Mouse (Mus musculus): ENCODE measurements around the gene Zfp575. TPM values are rescaled to one million over a fixed set of nuclear protein-coding genes. Genes with fewer than 3 reads are reported as not detected.
A peak's percentile ranks its signal among the peaks of the same experiment; 100 is the strongest.

The Zfp575 gene
- polyA plus RNA-seq, 1 experiment from 2014 or later, result 1.4 TPM

DNA sequence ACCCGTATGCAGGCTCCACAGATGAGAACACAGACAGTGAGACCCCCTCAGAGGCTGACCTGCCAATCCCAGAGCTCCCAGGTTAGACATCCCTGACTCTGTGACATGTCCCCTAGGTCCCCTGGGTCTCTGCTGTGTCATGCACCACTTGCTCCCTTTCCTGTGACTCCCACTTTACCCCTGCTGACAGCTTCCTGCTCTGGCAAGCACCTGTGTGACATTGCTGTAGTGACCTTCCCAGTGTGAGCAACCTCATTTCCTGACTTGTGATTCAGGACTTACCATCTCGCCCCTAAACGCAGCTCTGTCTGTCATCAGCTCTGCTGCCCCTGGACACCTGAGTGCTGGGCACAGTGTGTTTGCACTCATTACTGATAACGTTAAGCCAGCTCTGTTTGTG lies 16.4 kb downstream of the Zfp575 start:
- H3K27ac ChIP-seq, result no peak overlapping the region
- H3K4me1 ChIP-seq, result peaks cover 10% of the 10 kb centered on the region
- H3K36me3 ChIP-seq (replicated peaks), result peaks cover 85% of the 10 kb centered on the region
- H3K4me3 ChIP-seq, result no peak overlapping the region
- H3K27me3 ChIP-seq (ENCODE audit: poor library complexity, severe bottlenecking), result no peaks in the 10 kb centered on the region
- DNase-seq (ENCODE audit: extremely low spot score, low spot score), result no peak
- 86% methylated on average over 4 of the region's 4 CpGs for WGBS
- H3K9me3 ChIP-seq, result no peaks in the 10 kb centered on the region

DNA sequence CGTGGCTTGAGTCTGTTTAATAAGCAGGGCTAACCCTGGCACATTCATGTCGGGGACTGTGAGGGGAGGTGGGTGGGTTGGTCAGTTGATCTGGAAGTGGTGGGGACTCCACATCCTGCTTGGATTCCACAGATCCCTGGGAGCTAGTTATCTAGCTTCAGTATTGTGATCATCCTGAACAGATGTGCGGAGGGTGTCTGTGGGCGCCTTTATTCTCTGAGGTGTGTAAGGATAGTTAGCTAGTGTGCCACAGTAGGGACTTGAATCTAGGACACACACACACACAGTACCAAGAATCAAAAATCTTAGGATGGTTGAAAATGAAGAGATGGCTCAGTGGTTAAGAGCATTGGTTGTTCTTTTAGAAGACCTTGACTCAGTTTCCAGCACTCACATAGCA lies 18.9 kb downstream of the Zfp575 start:
- H3K4me3 ChIP-seq, result no peak overlapping the region
- no peaks in the 10 kb centered on the region for H3K9me3 ChIP-seq
- no peaks in the 10 kb centered on the region for H3K27me3 ChIP-seq (ENCODE audit: poor library complexity, severe bottlenecking)
- DNase-seq (ENCODE audit: extremely low spot score, low spot score), result no peak
- no peak overlapping the region for H3K27ac ChIP-seq
- 93% methylated on average over 4 of the region's 4 CpGs for WGBS
- H3K4me1 ChIP-seq, result peaks cover 4% of the 10 kb centered on the region
- H3K36me3 ChIP-seq (replicated peaks), result peaks cover 98% of the 10 kb centered on the region

DNA sequence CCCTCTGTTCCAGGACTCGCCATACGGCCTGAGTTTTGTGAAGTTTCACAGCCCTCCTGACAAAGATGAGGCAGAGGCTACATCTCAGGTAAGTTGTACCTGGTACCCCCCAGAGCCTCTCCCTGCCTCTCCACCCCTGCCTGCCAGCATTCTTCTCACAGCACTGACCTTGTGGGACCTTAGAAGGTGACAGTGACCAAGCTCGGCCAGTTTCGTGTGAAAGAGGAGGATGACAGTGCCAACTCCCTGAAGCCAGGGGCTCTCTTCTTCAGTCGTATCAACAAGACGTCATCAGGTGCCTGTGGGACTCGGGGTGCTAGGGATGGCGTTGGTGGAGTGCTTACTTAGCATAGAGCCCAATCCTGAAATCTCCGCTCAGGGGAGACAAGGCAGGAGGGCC lies 21.2 kb downstream of the Zfp575 start:
- WGBS, result 95% methylated on average over 9 of the region's 9 CpGs
- no peak for DNase-seq (ENCODE audit: extremely low spot score, low spot score)

DNA sequence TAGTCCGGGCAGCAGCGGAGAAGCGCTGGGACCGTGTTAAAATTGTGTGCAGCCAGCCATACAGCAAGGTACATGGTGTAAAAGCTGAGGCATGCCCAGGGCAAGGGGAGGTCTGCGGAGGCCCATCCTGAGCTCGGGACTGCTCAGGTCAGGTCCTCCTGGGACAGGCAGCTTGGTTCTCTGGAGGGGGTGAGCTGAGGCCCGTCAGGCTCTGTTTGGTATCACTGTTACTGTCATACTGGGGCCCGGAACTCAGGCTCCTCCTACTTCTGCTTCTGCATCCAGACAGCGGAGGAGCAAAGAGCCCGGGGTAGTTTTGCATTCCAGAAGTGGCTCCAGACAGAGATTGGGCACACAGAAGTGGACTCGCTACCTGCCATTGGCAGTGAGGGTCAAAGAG lies 21.8 kb downstream of the Zfp575 start:
- no peak overlapping the region for H3K4me3 ChIP-seq
- DNase-seq (ENCODE audit: extremely low spot score, low spot score), result no peak
- no peaks in the 10 kb centered on the region for H3K9me3 ChIP-seq
- no peaks in the 10 kb centered on the region for H3K27me3 ChIP-seq (ENCODE audit: poor library complexity, severe bottlenecking)
- peaks cover 98% of the 10 kb centered on the region for H3K36me3 ChIP-seq (replicated peaks)
- H3K27ac ChIP-seq, result no peak overlapping the region
- no peaks in the 10 kb centered on the region for H3K4me1 ChIP-seq
- 97% methylated on average over 11 of the region's 11 CpGs for WGBS

More for the DNA sequence above, 21.2 kb downstream of the Zfp575 start:
- Histone ChIP-seq H3K9me3 (no peaks in the 10 kb centered on the region), H3K4me1 (no peaks in the 10 kb centered on the region), H3K4me3 (no peak overlapping the region), H3K27ac (no peak overlapping the region), H3K36me3 (replicated peaks) (peaks cover 98% of the 10 kb centered on the region), H3K27me3 (ENCODE audit: poor library complexity, severe bottlenecking) (no peaks in the 10 kb centered on the region)

DNA sequence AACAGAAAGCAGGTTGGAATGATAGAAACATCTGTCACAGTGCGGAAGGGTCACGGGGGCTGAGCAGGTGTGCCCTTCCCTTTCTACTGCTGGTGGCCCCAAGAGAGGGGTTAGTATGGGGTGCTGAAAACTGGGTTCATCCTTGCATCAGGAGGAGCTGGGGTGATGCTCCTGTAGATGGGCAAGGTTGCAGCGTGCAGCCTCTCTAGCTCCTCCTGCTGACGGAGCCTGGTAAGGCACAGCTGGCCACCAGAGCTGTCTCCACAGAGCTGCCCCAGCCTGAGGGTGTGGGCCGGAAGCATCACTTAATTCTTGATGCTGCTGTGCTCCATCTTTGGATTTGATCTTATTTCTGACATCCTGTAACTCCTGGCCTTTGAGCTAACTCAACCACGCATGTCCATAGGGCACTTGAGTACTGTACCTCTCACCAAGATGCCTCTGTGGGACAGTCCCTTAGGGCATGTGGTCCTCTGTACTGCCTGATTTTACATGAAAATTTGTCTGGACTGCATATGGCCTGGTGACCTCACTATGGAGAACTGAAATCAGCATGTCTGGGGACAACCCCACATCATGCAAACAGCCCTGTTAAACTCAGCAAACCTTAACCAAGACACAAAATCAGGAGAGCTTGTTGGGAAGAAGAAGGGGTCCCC lies 22.7 kb downstream of the Zfp575 start:
- 63% methylated on average over 6 of the region's 6 CpGs for WGBS
- Histone ChIP-seq H3K36me3 (replicated peaks) (peaks cover 98% of the 10 kb centered on the region), H3K27ac (no peak overlapping the region)

DNA sequence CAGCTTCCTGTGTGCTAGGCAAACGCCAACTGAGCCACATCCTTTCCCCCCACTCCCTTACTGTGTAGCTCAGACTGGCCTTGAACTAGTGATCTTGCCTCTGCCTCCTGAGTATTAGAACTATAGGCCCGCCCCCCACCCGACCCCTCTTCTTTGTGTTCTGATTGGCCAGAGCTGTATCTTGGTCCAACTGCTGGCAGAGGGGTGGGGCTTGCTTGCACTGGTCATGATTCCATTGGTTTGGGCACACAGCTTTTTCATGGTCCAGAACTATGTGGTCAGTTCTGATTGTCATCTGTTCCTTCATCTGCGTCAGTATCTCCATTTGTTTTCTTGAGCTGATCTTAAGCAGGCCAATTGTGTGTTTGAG lies 23.6 kb downstream of the Zfp575 start:
- Histone ChIP-seq H3K27me3 (ENCODE audit: poor library complexity, severe bottlenecking) (no peaks in the 10 kb centered on the region), H3K4me3 (no peak overlapping the region), H3K36me3 (replicated peaks) (peaks cover 99% of the 10 kb centered on the region), H3K9me3 (no peaks in the 10 kb centered on the region), H3K27ac (no peak overlapping the region), H3K4me1 (no peaks in the 10 kb centered on the region)
- no peak for DNase-seq (ENCODE audit: extremely low spot score, low spot score)
- 82% methylated on average over 4 of the region's 4 CpGs for WGBS

More for the DNA sequence above, 22.7 kb downstream of the Zfp575 start:
- no peaks in the 10 kb centered on the region for H3K9me3 ChIP-seq
- H3K27me3 ChIP-seq (ENCODE audit: poor library complexity, severe bottlenecking), result no peaks in the 10 kb centered on the region
- no peaks in the 10 kb centered on the region for H3K4me1 ChIP-seq
- H3K4me3 ChIP-seq, result no peak overlapping the region
- DNase-seq (ENCODE audit: extremely low spot score, low spot score), result peak; percentile 58

DNA sequence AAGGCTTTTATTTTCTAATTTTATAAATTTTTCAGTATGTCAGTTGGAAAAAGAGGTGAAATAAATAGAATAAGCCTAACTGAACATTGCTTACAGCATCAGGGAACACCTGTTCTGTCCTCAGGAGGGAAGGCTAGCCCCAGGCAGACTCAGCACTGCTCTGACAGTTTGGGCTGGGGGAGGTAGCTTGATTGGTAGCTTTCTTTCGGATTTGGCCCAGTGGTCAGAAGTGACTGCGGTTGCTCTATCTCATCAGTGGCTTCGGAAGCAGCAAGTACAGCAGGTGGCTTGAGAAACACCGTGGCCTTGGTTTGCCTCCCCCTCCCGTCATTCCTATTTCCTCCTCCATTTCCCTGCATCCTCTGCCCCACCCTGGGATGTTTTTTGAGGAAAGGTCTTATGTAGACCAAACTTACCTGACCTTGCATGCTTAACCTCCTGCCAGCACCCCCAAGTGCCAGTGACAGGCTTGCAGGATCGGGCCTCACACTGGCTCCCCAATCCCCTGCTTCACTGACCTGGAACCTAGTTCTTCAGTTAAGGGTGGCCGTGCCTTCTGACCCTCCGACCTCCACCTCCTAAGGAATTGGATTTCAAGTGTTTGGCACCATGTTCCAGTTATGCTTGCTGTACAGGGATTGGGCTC lies 24.1 kb downstream of the Zfp575 start:
- Histone ChIP-seq H3K36me3 (replicated peaks) (peaks cover 99% of the 10 kb centered on the region), H3K4me1 (no peaks in the 10 kb centered on the region), H3K27me3 (ENCODE audit: poor library complexity, severe bottlenecking) (no peaks in the 10 kb centered on the region), H3K27ac (no peak overlapping the region), H3K9me3 (no peaks in the 10 kb centered on the region), H3K4me3 (no peak overlapping the region)
- DNase-seq (ENCODE audit: extremely low spot score, low spot score), result no peak
- 93% methylated on average over 8 of the region's 8 CpGs for WGBS

DNA sequence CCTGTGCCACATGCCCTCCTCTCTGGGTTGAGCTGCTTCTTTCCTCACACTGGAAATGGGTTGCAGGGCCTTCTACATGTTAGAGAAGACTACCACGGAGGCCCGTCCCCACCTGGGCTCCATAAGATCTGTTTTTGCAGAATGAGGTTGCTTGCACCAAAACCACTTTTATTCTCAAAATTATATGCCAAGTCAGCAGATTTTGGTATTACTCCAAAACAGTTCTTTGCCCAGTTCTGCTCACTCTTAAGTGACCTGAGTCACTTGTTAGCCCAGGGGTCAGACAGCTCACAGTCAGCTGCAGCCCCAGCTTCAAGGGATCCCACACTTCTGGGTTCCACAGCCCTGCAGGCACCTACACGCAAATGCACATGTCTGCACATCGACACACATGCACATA lies 26.0 kb downstream of the Zfp575 start:
- WGBS, result 93% methylated on average over 4 of the region's 4 CpGs
- Histone ChIP-seq H3K4me1 (no peaks in the 10 kb centered on the region), H3K36me3 (replicated peaks) (peaks cover 95% of the 10 kb centered on the region), H3K4me3 (no peak overlapping the region), H3K9me3 (0 out of 2 replicates have a peak, but pooled peaks cover under 1% of the 10 kb centered on the region), H3K27me3 (ENCODE audit: poor library complexity, severe bottlenecking) (no peaks in the 10 kb centered on the region), H3K27ac (no peak overlapping the region)
- no peak for DNase-seq (ENCODE audit: extremely low spot score, low spot score)

DNA sequence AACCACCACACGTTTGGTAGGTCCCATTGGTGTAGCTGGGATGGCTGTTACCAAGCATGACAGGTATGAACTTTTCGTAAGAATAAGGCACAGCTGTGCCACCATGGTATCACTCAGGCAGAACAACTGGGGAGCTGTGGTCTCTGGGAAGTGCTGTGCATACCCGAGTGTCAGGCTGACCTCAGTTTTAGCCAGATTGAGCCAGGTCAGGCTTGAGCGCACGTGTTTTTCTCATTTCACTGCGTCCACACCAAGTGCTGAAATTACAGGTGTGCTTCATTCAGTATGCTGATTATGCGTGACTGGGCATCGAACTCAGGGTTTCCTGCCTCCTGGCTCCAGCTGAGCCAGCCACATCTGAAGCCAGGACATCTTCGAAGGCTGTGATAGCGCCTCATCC lies 31.7 kb downstream of the Zfp575 start:
- Histone ChIP-seq H3K4me1 (no peaks in the 10 kb centered on the region), H3K36me3 (replicated peaks) (peaks cover 95% of the 10 kb centered on the region), H3K27ac (no peak overlapping the region), H3K9me3 (0 out of 2 replicates have a peak, but pooled peaks cover 6% of the 10 kb centered on the region), H3K4me3 (no peak overlapping the region), H3K27me3 (ENCODE audit: poor library complexity, severe bottlenecking) (no peaks in the 10 kb centered on the region)
- 92% methylated on average over 10 of the region's 10 CpGs for WGBS
- no peak for DNase-seq (ENCODE audit: extremely low spot score, low spot score)

DNA sequence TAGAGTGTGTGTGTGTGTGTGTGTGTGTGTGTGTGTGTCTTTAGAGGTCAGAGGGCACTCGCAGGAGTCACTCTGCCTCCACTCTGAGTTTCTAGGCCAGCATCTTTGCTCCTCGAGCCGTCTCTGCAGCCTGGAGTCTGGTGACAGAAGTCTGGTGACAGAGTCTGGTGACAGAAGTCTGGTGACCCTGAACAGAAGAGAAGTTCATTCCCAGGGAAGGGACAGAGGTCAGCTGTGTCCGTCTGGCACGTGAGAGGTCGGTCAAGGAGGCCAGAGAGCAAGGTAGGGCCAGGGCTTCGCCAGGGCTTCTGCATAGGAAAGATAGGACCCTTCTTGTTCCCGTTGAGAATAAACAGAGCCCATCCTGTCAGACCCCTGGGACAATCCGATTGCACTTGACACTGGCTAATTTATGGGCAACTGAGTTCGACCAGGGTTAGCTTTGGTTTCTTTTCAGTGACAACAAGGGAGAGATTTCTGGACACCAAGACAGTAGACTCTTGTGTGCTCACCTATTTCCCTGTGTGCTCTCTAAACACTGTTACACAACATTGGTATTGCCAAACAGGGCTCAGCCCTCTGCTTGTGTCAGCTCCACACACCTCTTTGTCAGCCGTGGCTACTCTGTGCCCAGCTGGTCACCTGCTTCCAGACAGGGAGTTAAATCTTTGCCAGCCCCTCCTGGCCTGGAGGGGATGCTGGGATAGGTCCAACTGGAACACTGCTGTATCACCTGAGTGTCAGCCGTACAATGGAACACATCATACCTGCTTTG lies 35.3 kb downstream of the Zfp575 start:
- 92% methylated on average over 12 of the region's 12 CpGs for WGBS
- Histone ChIP-seq H3K27me3 (ENCODE audit: poor library complexity, severe bottlenecking) (no peaks in the 10 kb centered on the region), H3K9me3 (0 out of 2 replicates have a peak, but pooled peaks cover 6% of the 10 kb centered on the region), H3K36me3 (replicated peaks) (peaks cover 90% of the 10 kb centered on the region), H3K27ac (no peak overlapping the region), H3K4me1 (peaks cover 10% of the 10 kb centered on the region), H3K4me3 (no peak overlapping the region)
- no peak for DNase-seq (ENCODE audit: extremely low spot score, low spot score)

DNA sequence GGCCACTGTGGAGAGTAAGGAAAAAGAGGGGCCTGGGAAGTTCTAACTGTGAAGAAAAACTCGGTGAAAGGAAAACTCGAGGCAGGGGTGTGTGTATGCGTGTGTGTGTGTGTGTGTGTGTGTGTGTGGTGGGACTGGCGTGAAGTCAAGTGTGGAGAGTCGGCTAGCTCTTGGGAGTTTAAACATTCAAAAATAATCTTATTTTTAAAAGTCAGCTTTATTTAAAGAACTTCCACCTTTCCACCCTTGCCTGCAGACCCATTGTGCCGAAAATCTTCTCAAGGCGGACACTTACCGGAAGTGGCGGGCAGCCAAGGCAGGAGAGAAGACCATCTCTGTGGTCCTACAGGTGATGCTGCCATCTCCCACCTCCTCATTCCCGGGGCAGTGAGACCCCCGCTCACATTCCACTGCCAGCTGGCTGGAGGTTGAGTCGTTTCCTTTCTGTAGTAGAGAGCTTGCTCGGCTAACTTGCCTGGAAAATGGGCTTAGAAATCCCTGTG lies 39.9 kb downstream of the Zfp575 start:
- H3K4me1 ChIP-seq, result peaks cover 20% of the 10 kb centered on the region
- H3K4me3 ChIP-seq, result peak overlapping the region; percentile 73
- H3K27ac ChIP-seq, result peak overlapping the region; percentile 93
- H3K36me3 ChIP-seq (replicated peaks), result peaks cover 48% of the 10 kb centered on the region
- peaks cover 4% of the 10 kb centered on the region; the same call in 1 of the 2 replicates for H3K9me3 ChIP-seq
- no peak for DNase-seq (ENCODE audit: extremely low spot score, low spot score)
- H3K27me3 ChIP-seq (ENCODE audit: poor library complexity, severe bottlenecking), result no peaks in the 10 kb centered on the region
- 32% methylated on average over 13 of the region's 13 CpGs for WGBS

DNA sequence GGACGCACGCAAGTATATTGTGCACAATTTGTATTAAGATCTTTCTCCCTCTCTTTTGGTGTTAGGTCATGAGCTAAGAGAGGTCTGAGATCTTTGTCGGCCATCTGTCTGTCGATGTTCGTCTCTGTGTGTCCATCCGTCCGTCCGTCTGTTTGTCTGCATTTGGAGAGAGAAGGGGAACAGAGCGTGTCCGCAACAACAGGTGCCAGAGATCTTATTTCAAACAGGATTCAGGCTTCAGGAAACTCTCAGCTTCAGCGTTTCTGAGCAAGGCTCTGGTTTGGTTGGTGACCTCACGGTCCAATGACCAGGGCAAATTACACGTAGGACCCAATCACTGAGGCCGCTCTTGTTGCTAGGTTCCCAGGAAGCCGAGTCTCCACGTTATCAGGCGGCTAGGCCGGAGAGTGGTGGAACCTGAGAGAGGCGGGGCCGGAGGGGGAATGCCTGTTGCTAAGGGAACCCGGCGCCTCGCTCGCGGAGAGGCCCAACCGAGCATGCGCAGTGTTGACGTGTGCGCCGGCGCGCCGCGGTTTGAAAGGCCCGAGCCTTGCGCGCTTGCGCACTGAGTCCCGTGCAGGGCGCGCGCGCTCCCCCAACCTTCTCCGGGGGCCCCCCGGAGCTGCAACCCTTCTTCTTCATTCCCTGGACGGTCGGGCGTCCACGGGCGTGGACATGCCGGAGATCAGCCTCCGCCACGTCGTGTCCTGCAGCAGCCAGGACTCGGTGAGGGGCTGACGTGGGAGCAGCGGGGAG lies 40.6 kb downstream of the Zfp575 start:
- DNase-seq (ENCODE audit: extremely low spot score, low spot score), result peak; percentile 100
- peaks cover 20% of the 10 kb centered on the region for H3K4me1 ChIP-seq
- H3K27me3 ChIP-seq (ENCODE audit: poor library complexity, severe bottlenecking), result no peaks in the 10 kb centered on the region
- WGBS, result under 1% methylated on average over 57 of the region's 57 CpGs
- H3K36me3 ChIP-seq (replicated peaks), result peaks cover 40% of the 10 kb centered on the region
- peak overlapping the region; percentile 93 for H3K27ac ChIP-seq
- H3K9me3 ChIP-seq, result peaks cover 4% of the 10 kb centered on the region; the same call in 1 of the 2 replicates
- H3K4me3 ChIP-seq, result peak overlapping the region; percentile 73

Data from forebrain, embryonic 10.5 days (tissue).